Mouse (Mus musculus): ENCODE results near the gene Mprip. TPM values are rescaled to one million over a fixed set of nuclear protein-coding genes. Genes with fewer than 3 reads are reported as not detected.

The Mprip gene
- polyA plus RNA-seq, 2 experiments = 87.1 to 122 TPM

DNA sequence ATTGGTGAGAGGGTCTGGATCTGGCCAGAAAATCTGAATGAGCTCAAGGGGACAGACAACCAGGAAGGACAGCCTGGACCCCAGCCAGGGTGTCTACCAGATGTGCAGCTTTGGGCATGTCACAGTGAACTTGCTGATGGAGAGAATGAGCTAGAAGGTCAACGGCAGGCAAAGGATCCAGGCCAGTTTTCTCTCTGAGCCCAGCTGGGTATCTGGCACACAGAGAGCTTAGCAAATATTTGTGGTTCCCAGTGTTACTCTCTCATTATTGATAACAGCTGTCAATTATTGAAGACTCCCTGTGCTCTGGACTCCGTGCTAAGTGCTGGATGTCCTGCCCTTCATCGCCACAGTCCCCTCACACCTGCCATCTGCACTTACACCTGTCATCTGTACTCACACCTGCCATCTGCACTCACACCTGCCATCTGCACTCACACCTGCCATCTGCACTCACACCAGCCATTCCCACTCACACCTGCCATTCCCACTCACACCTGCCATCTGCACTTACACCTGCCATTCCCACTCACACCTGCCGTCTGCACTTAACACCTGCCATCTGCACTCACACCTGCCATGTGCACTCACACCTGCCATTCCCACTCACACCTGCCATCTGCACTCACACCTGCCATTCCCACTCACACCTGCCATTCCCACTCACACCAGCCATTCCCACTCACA lies 21.0 kb upstream of the Mprip start:
- Histone ChIP-seq H3K9me3 (ENCODE audit: control insufficient read depth, low read length) (no peaks in the 10 kb centered on the region), H3K27me3 (ENCODE audit: control insufficient read depth, insufficient read depth, low read length) (no peaks in the 10 kb centered on the region), H3K36me3 (ENCODE audit: control insufficient read depth, insufficient read depth, low read length) (no peaks in the 10 kb centered on the region), H3K4me1 (ENCODE audit: control insufficient read depth, insufficient read depth, low read length) (peaks cover 4% of the 10 kb centered on the region; the same call in 1 of the 2 replicates), H3K9ac (ENCODE audit: low read depth, low read length, severe bottlenecking) (no peak overlapping the region), H3K27ac (replicated peaks; ENCODE audit: low read depth, low read length) (no peak overlapping the region), H3K4me3 (replicated peaks; ENCODE audit: low read length) (no peak overlapping the region), H3K4me2 (replicated peaks; ENCODE audit: low read depth, low read length, severe bottlenecking) (no peak overlapping the region)
- ATAC-seq (ENCODE audit: low FRiP score, low read depth) = no peak
- DNase-seq (ENCODE audit: low spot score) = no peak
- WGBS = 55% methylated on average over 4 of the region's 4 CpGs
- no peak for TF ChIP-seq POLR2A (IDR thresholded peaks at IDR 0.05; ENCODE audit: borderline replicate concordance, extremely low read depth, insufficient read depth, insufficient read length)

DNA sequence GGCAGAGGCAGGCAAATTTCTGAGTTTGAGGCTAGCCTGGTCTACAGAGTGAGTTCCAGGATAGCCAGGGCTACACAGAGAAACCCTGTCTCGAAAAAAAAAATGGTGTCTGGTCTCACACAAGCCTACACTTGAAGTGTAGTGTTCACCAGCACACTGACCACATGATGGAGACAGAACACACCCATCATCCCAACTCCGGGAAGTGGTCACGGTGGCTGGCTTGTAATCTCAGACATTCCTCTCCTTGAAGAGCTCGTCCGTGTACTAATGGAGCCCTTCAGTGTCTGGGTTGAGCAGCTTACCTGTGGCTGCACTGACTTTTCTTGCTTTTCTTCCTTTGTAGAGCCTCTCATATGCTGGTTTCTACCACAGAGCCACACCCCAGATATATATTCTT lies 19.9 kb upstream of the Mprip start:
- WGBS = 75% methylated on average over 5 of the region's 5 CpGs
- Histone ChIP-seq H3K4me2 (replicated peaks; ENCODE audit: low read depth, low read length, severe bottlenecking) (no peak overlapping the region), H3K36me3 (ENCODE audit: control insufficient read depth, insufficient read depth, low read length) (no peaks in the 10 kb centered on the region), H3K27ac (replicated peaks; ENCODE audit: low read depth, low read length) (no peak overlapping the region), H3K9ac (ENCODE audit: low read depth, low read length, severe bottlenecking) (no peak overlapping the region), H3K4me1 (ENCODE audit: control insufficient read depth, insufficient read depth, low read length) (peaks cover 4% of the 10 kb centered on the region; the same call in 1 of the 2 replicates), H3K4me3 (replicated peaks; ENCODE audit: low read length) (no peak overlapping the region), H3K27me3 (ENCODE audit: control insufficient read depth, insufficient read depth, low read length) (no peaks in the 10 kb centered on the region), H3K9me3 (ENCODE audit: control insufficient read depth, low read length) (no peaks in the 10 kb centered on the region)
- TF ChIP-seq POLR2A (IDR thresholded peaks at IDR 0.05; ENCODE audit: borderline replicate concordance, extremely low read depth, insufficient read depth, insufficient read length) = no peak
- no peak for DNase-seq (ENCODE audit: low spot score)
- no peak for ATAC-seq (ENCODE audit: low FRiP score, low read depth)

DNA sequence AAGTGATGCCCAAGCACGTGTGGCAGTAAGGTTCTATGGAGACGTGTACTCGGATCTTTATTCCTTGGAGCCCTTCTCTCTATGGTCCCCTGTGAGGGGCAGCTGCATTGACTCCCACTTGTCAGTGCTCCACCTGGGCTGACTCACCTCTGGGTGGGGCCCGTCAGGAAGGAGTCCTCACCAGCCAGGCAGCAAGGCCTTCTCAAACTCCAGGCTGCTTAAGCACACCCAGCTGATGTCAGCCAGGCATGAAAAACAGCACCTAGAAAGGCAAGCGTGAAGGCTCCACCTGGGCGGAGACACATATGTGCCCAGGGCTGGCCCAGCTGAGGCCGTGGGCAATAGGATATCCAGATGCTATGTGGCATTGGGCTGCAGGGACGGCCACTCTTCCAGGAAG lies 18.7 kb upstream of the Mprip start:
- 83% methylated on average over 8 of the region's 8 CpGs for WGBS
- ATAC-seq (ENCODE audit: low FRiP score, low read depth) (no peak), DNase-seq (ENCODE audit: low spot score) (no peak)
- Histone ChIP-seq H3K9ac (ENCODE audit: low read depth, low read length, severe bottlenecking) (no peak overlapping the region), H3K36me3 (ENCODE audit: control insufficient read depth, insufficient read depth, low read length) (no peaks in the 10 kb centered on the region), H3K4me3 (replicated peaks; ENCODE audit: low read length) (no peak overlapping the region), H3K27me3 (ENCODE audit: control insufficient read depth, insufficient read depth, low read length) (no peaks in the 10 kb centered on the region), H3K4me2 (replicated peaks; ENCODE audit: low read depth, low read length, severe bottlenecking) (no peak overlapping the region), H3K9me3 (ENCODE audit: control insufficient read depth, low read length) (no peaks in the 10 kb centered on the region), H3K4me1 (ENCODE audit: control insufficient read depth, insufficient read depth, low read length) (peaks cover 4% of the 10 kb centered on the region; the same call in 1 of the 2 replicates), H3K27ac (replicated peaks; ENCODE audit: low read depth, low read length) (no peak overlapping the region)
- TF ChIP-seq POLR2A (IDR thresholded peaks at IDR 0.05; ENCODE audit: borderline replicate concordance, extremely low read depth, insufficient read depth, insufficient read length) = no peak

DNA sequence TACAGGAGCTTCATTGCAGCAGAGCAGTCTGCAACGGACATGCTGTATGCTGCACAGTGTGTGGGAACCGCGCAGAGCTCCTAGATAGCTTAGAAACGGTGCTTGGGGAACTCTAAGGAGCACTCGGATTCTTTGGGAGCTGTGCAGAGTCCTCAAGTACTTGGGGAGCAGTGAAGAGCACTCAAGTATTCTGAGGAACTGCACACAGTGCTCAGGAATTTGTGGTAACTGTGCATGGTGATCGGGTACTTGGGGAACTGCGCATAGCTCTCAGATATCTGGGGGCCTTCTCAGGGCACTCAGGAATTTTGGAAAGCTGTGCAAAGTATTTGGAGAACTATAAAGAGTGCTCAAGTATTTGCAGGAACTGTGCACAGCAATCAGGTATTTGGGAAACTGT lies 16.1 kb upstream of the Mprip start:
- no peak for DNase-seq (ENCODE audit: low spot score)
- Histone ChIP-seq H3K27me3 (ENCODE audit: control insufficient read depth, insufficient read depth, low read length) (no peaks in the 10 kb centered on the region), H3K4me1 (ENCODE audit: control insufficient read depth, insufficient read depth, low read length) (peaks cover 4% of the 10 kb centered on the region; the same call in 1 of the 2 replicates), H3K9ac (ENCODE audit: low read depth, low read length, severe bottlenecking) (no peak overlapping the region), H3K27ac (replicated peaks; ENCODE audit: low read depth, low read length) (no peak overlapping the region), H3K36me3 (ENCODE audit: control insufficient read depth, insufficient read depth, low read length) (no peaks in the 10 kb centered on the region), H3K4me3 (replicated peaks; ENCODE audit: low read length) (no peak overlapping the region), H3K9me3 (ENCODE audit: control insufficient read depth, low read length) (no peaks in the 10 kb centered on the region), H3K4me2 (replicated peaks; ENCODE audit: low read depth, low read length, severe bottlenecking) (no peak overlapping the region)
- no peak for ATAC-seq (ENCODE audit: low FRiP score, low read depth)
- 58% methylated on average over 7 of the region's 7 CpGs for WGBS
- no peak for TF ChIP-seq POLR2A (IDR thresholded peaks at IDR 0.05; ENCODE audit: borderline replicate concordance, extremely low read depth, insufficient read depth, insufficient read length)

DNA sequence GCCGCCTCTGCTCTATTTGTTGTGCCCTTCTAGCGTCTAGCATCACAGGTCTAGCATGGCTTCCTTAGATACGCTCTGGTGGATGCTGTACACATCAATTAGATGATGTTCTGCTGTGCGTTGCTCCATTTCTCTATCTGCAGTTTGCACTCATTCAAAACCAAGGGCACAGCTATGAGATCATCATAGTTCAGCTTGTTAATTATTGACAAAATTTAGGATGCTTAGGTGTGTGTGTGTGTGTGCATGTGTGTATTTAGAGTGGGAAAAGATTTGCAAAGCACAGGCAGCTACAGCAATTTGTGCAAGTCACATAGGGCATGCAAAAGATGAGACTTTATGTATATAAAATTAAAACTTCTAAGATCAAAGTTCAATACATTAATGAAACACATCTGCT lies 12.0 kb upstream of the Mprip start:
- H3K27ac ChIP-seq (replicated peaks; ENCODE audit: low read depth, low read length) = no peak overlapping the region
- no peak overlapping the region for H3K4me3 ChIP-seq (replicated peaks; ENCODE audit: low read length)
- ATAC-seq (ENCODE audit: low FRiP score, low read depth) (no peak), DNase-seq (ENCODE audit: low spot score) (no peak)
- no peak overlapping the region for H3K4me2 ChIP-seq (replicated peaks; ENCODE audit: low read depth, low read length, severe bottlenecking)
- 77% methylated on average over 4 of the region's 4 CpGs for WGBS
- H3K4me1 ChIP-seq (ENCODE audit: control insufficient read depth, insufficient read depth, low read length) = peaks cover 4% of the 10 kb centered on the region; the same call in 1 of the 2 replicates
- no peaks in the 10 kb centered on the region for H3K27me3 ChIP-seq (ENCODE audit: control insufficient read depth, insufficient read depth, low read length)
- no peaks in the 10 kb centered on the region; the same call in 1 of the 2 replicates for H3K9me3 ChIP-seq (ENCODE audit: control insufficient read depth, low read length)
- H3K36me3 ChIP-seq (ENCODE audit: control insufficient read depth, insufficient read depth, low read length) = no peaks in the 10 kb centered on the region
- H3K9ac ChIP-seq (ENCODE audit: low read depth, low read length, severe bottlenecking) = no peak overlapping the region
- no peak for TF ChIP-seq POLR2A (IDR thresholded peaks at IDR 0.05; ENCODE audit: borderline replicate concordance, extremely low read depth, insufficient read depth, insufficient read length)
